Mouse (Mus musculus) liver, postnatal 0 days (tissue): ENCODE results near the gene St3gal5.

Source experiments
- CTCF ChIP-seq: sonication (generic); IDR thresholded peaks from 2 replicates; pipeline ENCODE4 v1.5.1; 2016; ENCODE audit warnings: antibody characterized with exemption, low read depth
- EP300 ChIP-seq: IDR thresholded peaks from 2 replicates; pipeline ENCODE4 v1.6.1; 2016; ENCODE audit warnings: antibody characterized with exemption, low read depth, mild to moderate bottlenecking

DNA sequence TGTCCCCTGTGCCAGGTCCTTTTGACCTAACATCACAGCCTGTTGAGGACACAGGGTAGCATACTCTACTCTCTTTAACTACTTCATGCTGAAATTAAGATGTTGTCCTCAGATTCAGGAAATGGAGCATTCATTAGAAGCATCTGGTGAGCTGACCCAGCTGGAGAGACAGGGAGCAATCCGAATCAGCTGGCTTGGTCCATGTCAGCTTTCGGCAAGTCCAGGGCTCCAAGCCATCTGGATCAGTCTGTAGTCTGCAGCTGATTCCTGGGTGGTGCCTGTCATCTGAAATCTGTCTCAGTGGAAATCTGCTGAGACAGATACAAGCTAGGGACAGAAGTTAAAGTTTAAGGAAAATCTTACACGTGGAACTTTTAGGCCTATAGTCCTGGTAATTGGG, 23.9 kb downstream of the St3gal5 start:
- TF ChIP-seq CTCF (no peak), EP300 (no peak)
